Mouse (Mus musculus) liver, embryonic 11.5 days (tissue): Measurements from ENCODE around the gene Rhoh. TPM values are rescaled to one million over a fixed set of nuclear protein-coding genes. Genes with fewer than 3 reads are reported as not detected.

Experiments used
- ATAC-seq: fragments of 200-750 bp; cut with Nextera tagmentation; replicated peaks from 2 replicates; pipeline ENCODE4 v1.8.0; 2017; ENCODE audit warnings: moderate number of reproducible peaks, mild to moderate bottlenecking, moderate TSS enrichment, moderate library complexity; ENCODE audit not compliant: low FRiP score
- DNase-seq: peaks from one replicate; pipeline ENCODE4 v3.0.0-alpha.2; 2017; ENCODE audit warnings: low spot score
- H3K27ac ChIP-seq: fragments of 300-500 bp; sonication (generic); 2 replicates; pipeline ENCODE4 v1.5.1; 2014; ENCODE audit warnings: mild to moderate bottlenecking, low read depth, low read length, control low read depth
- H3K27me3 ChIP-seq: fragments of 300-500 bp; sonication (generic); replicated peaks from 2 replicates; pipeline ENCODE4 v1.6.1; 2014; ENCODE audit warnings: low read length, mixed read lengths; ENCODE audit not compliant: control insufficient read depth, insufficient read depth
- H3K36me3 ChIP-seq: fragments of 300-500 bp; sonication (generic); 2 replicates; pipeline ENCODE4 v1.6.1; 2014; ENCODE audit warnings: mild to moderate bottlenecking, low read length, moderate library complexity, mixed read lengths; ENCODE audit not compliant: control insufficient read depth, insufficient read depth
- H3K4me1 ChIP-seq: fragments of 300-500 bp; sonication (generic); replicated peaks from 2 replicates; pipeline ENCODE4 v1.6.1; 2014; ENCODE audit warnings: low read length, mixed read lengths; ENCODE audit not compliant: control insufficient read depth, insufficient read depth
- H3K4me2 ChIP-seq: fragments of 300-500 bp; sonication (generic); 2 replicates; pipeline ENCODE4 v1.6.1; 2014; ENCODE audit warnings: mild to moderate bottlenecking, control low read depth, moderate library complexity
- H3K4me3 ChIP-seq: fragments of 300-500 bp; sonication (generic); 2 replicates; pipeline ENCODE4 v1.5.1; 2014; ENCODE audit warnings: low read depth, low read length, control low read depth
- H3K9ac ChIP-seq: fragments of 300-500 bp; sonication (generic); 2 replicates; pipeline ENCODE4 v1.6.1; 2014; ENCODE audit warnings: low read depth, low read length, control low read depth
- H3K9me3 ChIP-seq: fragments of 300-500 bp; sonication (generic); 2 replicates; pipeline ENCODE4 v1.6.1; 2016; ENCODE audit warnings: low read length, inconsistent platforms, mixed read lengths; ENCODE audit not compliant: control insufficient read depth
- WGBS: fragments of 180-500 bp; shearing (Covaris S2); extraction: QIAGEN DNeasy Blood & Tissue Kit; methylation state at CpG from one replicate; pipeline ENCODE4 v1.1.7; 2014; 5-methylcytosine and 5-hydroxymethylcytosine counted together
- polyA plus RNA-seq: library from polyadenylated mRNA; unstranded; fragments of >200 nt; fragmentation: Nextera tagmentation; extraction: Ambion mirVana; gene quantifications from 2 replicates; pipeline ENCODE4 v1.2.1, GENCODE M21; 2014

The Rhoh gene
- polyA plus RNA-seq, 1 experiment from 2014 or later: 2.4 TPM

DNA sequence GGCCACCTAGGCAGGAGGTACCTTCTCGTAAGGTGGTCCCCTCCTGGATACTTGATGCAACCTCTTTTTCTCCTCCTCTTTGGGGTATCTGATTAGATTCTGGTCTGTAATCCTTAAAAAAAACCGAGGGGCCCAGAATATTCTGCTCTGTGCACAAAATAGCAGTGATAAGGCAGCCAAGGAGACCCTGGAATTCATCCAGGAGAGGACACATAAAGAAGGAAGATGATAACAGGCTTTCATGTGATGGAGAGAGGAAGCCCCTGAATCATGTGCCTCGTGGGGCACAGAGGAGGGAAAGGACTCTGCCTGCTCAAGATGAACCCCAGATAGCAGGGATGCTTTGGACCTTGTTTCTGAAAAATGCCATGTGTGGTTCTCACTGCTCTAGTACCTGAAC, 17.4 kb downstream of the Rhoh start:
- DNase-seq (no peak), ATAC-seq (no peak)
- H3K9ac ChIP-seq: no peak overlapping the region
- H3K36me3 ChIP-seq: no peaks in the 10 kb centered on the region
- no peaks in the 10 kb centered on the region for H3K9me3 ChIP-seq
- H3K4me1 ChIP-seq: peaks cover 8% of the 10 kb centered on the region; the same call in 1 of the 2 replicates
- no peak overlapping the region for H3K4me2 ChIP-seq
- 61% methylated on average over 3 of the region's 3 CpGs for WGBS
- no peak overlapping the region for H3K27ac ChIP-seq
- H3K4me3 ChIP-seq: no peak overlapping the region
- no peaks in the 10 kb centered on the region for H3K27me3 ChIP-seq

DNA sequence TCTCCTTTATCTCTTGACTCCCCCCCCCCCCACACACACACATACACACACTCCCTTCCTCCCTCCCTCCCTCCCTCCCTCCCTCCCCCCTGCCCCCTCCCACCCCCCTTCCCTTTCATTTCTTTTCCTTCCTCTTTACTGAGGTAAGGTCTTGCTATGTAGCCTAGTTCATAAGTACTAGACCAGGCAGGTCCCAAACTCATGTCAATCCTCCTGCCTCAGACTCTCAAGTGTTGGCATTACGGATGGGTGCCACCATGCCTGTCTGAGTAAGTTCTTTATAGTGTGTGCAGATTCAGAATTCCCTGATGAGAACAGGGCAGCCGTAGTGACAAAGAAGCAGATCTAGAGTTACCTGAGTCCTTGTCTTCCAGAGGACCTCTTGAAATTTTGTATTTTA, 20.2 kb downstream of the Rhoh start:
- WGBS: 85% methylated on average over 2 of the region's 2 CpGs

DNA sequence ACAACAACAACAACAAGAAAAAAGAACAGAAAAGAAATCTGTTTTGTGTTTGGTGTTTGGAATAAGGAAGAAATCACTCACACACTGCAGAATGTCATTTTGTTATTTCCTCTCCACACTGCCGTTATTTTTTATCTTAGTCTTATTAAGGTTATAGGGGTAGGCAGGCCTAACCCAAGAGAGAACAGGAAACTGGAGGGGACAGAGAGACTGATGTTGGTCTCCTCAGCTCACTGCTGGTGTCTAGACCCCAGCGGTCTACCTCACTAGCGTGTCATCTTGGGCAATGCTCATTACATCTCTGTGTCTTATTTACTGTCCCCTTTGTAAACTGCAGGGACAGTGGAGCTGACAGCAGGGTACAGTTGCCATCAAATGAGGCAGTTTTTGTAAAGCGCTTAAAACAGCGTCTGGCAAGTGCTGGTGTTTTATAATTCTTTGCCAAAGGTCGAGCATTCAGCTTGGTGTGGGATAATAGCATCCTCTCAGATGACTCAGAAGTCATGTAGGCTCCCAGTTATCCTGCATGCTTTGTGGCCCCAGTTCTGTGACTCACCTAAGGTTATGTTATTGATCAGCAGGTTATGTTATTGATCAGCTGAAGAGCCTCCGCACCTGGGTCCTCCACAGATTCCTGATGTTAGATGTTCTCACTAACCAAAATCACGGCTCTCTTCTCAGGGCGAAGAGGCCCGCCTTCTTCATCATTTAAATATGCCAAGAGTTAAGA, 21.6 kb downstream of the Rhoh start:
- Histone ChIP-seq H3K36me3 (no peaks in the 10 kb centered on the region), H3K27me3 (no peaks in the 10 kb centered on the region), H3K9ac (no peak overlapping the region), H3K27ac (no peak overlapping the region), H3K4me3 (no peak overlapping the region), H3K4me1 (peaks cover 8% of the 10 kb centered on the region; the same call in 1 of the 2 replicates), H3K9me3 (no peaks in the 10 kb centered on the region), H3K4me2 (no peak overlapping the region)
- ATAC-seq: no peak
- 79% methylated on average over 10 of the region's 10 CpGs for WGBS
- DNase-seq: no peak

More for the DNA sequence above, 20.2 kb downstream of the Rhoh start:
- Histone ChIP-seq H3K9ac (no peak overlapping the region), H3K9me3 (no peaks in the 10 kb centered on the region), H3K4me1 (peaks cover 8% of the 10 kb centered on the region; the same call in 1 of the 2 replicates), H3K27me3 (no peaks in the 10 kb centered on the region), H3K36me3 (no peaks in the 10 kb centered on the region), H3K4me2 (no peak overlapping the region), H3K27ac (no peak overlapping the region), H3K4me3 (no peak overlapping the region)
- DNase-seq (no peak), ATAC-seq (no peak)

DNA sequence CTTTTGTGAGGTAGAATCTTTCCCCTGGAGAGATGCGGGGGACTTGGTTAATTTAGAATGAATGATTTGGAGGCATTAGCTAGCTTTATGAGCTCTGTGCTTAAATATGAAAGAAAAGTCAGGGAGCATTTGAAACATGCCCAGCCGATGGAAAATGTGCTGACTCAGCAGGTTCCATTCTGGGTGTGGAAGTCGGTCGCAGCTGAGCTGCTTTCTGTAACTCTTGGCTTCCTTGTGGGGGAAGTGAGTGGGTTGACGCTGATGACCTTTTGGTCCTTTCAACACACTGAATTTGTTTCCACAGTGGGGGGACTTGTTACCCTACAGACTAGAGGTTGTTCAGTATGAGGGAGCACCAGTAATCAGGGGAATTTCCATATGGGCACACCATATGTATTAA, 22.3 kb downstream of the Rhoh start:
- H3K36me3 ChIP-seq: no peaks in the 10 kb centered on the region

DNA sequence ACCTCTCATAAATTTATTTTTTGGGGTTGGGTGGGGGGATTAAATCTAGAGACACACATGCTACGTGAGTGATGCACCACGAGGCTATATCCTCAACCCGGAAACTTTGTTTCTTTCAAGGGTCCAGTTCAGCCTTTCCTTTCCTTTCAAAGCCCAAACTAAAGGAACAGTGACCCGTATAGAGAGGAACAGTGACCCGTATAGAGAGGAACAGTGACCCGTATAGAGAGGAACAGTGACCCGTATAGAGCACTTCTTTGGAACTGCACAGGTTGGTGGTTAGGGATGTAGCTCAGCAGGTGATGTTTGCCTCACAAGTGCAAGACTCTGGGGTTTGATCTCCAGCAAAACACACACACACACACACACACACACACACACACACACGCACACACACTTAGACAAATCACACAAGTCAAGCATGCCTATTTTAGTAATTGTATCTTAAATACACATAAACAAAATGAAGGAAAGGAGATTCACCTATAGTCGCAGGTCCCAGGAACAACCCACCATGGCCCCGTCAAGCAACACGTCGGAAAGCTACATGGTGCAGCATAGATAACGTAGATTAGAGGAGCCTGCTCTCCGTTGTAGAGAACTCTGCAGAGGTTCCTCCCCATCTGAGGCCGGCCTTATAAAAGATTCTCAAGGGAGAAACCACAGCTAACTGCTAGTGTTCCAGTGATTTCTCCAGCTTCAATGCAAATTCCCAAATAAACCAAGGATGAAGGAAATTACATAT, 24.9 kb downstream of the Rhoh start:
- ATAC-seq: 0 out of 2 replicates have a peak, but pooled peaks have one; percentile 57
- WGBS: 64% methylated on average over 15 of the region's 15 CpGs

More for the DNA sequence above, 22.3 kb downstream of the Rhoh start:
- Histone ChIP-seq H3K9ac (no peak overlapping the region), H3K4me3 (no peak overlapping the region), H3K4me1 (peaks cover 8% of the 10 kb centered on the region; the same call in 1 of the 2 replicates), H3K9me3 (no peaks in the 10 kb centered on the region), H3K4me2 (no peak overlapping the region), H3K27me3 (no peaks in the 10 kb centered on the region), H3K27ac (no peak overlapping the region)
- DNase-seq (no peak), ATAC-seq (no peak)
- WGBS: 46% methylated on average over 5 of the region's 5 CpGs

DNA sequence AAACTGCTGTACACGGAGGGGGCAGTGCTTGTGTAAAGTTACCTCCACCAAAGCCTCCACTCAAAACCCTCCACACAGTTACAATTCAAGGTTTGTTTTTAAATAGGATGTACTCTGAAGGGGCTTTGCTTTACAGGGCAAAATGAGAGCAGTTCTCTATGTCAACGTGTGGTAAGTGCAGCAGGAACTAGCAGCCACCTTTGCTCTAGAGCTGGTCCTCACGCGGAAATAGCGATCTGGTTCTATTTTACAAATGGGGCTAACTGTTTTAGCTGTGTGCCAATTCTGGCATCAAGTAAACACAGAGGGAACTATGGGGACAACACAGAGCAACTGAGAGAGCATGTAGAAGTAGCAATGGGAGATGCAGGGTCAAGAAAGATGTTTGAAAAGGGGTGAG, 27.1 kb downstream of the Rhoh start:
- Histone ChIP-seq H3K4me1 (no peaks in the 10 kb centered on the region; the same call in 1 of the 2 replicates), H3K9me3 (no peaks in the 10 kb centered on the region), H3K27ac (no peak overlapping the region), H3K4me3 (no peak overlapping the region), H3K27me3 (no peaks in the 10 kb centered on the region), H3K9ac (no peak overlapping the region), H3K4me2 (no peak overlapping the region), H3K36me3 (no peaks in the 10 kb centered on the region)
- 79% methylated on average over 5 of the region's 5 CpGs for WGBS
- DNase-seq: no peak
- ATAC-seq: no peak

More for the DNA sequence above, 24.9 kb downstream of the Rhoh start:
- Histone ChIP-seq H3K4me1 (peaks cover 8% of the 10 kb centered on the region), H3K36me3 (no peaks in the 10 kb centered on the region), H3K9ac (no peak overlapping the region), H3K4me3 (no peak overlapping the region), H3K4me2 (no peak overlapping the region), H3K27me3 (no peaks in the 10 kb centered on the region), H3K9me3 (no peaks in the 10 kb centered on the region), H3K27ac (no peak overlapping the region)
- DNase-seq: no peak

DNA sequence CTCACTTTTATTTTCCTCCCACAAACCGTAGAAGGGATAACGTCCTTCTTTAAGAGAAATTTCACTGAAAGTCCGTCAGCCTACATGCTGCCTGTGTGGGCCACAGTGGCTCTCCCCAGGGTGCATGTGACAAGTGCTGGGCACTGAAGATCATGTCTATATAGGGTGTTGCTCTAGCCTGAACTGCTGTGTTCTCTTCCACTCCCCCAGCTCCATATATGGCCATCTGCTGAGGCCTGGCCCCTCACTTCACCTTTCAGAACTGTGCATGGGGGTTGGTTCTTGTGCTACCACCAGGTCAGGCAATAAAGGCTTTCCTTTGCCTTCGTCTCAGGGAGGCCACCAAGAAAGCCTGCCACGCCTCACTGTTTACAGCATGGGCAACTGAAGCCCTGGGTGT, 28.0 kb downstream of the Rhoh start:
- Histone ChIP-seq H3K27me3 (no peaks in the 10 kb centered on the region), H3K9me3 (no peaks in the 10 kb centered on the region), H3K4me3 (no peak overlapping the region), H3K4me1 (no peaks in the 10 kb centered on the region; the same call in 1 of the 2 replicates), H3K36me3 (no peaks in the 10 kb centered on the region), H3K27ac (no peak overlapping the region), H3K9ac (no peak overlapping the region), H3K4me2 (no peak overlapping the region)
- ATAC-seq: no peak
- WGBS: 60% methylated on average over 5 of the region's 5 CpGs
- no peak for DNase-seq

DNA sequence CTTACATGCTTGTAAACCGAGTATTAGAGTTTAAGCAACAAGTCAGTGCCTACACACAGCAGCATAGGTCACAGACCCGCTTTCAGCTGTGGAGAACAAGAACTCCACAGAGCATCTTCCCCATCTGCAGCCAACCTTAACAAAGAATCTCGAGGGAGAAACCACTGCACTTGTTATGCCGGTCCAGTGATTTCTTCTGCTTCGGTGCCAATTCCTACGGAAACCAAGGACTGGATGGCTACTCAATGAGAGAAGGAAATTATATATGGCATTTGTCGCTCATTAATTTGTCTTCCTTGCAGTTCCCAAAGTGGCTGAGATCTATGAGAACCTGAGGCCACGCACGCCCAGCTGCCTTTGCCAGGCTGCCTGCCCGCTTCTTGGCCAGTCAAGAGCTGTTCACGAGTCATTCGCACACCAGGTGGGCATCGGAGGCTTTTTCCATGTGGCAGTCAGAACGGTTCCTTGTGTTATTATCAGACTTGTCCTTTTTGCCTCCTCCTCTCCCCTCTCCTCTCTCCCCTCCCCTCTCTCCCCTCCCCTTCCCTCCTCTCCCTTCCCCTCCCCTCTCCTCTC, 30.3 kb downstream of the Rhoh start:
- DNase-seq: no peak
- Histone ChIP-seq H3K4me1 (no peaks in the 10 kb centered on the region; the same call in 1 of the 2 replicates), H3K4me3 (no peak overlapping the region), H3K36me3 (no peaks in the 10 kb centered on the region), H3K4me2 (no peak overlapping the region), H3K9ac (no peak overlapping the region), H3K27me3 (no peaks in the 10 kb centered on the region), H3K27ac (no peak overlapping the region), H3K9me3 (no peaks in the 10 kb centered on the region)
- WGBS: 84% methylated on average over 14 of the region's 14 CpGs
- no peak for ATAC-seq
